Mouse (Mus musculus): ENCODE data around the gene Ccdc150. TPM values are rescaled to one million over a fixed set of nuclear protein-coding genes. Genes with fewer than 3 reads are reported as not detected.

Ccdc150 gene
- polyA plus RNA-seq (2012; ENCODE audit: insufficient read depth, low replicate concordance), result not detected in 2 replicates

GRCm38 (mm10) chr1:54250158-54250866, at the start of gene Ccdc150:
Gene Ccdc150, plus strand, starts transcription at chr1:54250683.
- no peak for TF ChIP-seq FLI1 (IDR thresholded peaks at IDR 0.05; ENCODE audit: low read length)
- TF ChIP-seq GATA1 (IDR thresholded peaks at IDR 0.05; ENCODE audit: borderline replicate concordance, low read length), result no peak
- H3K4me3 ChIP-seq (replicated peaks), result peak within 1 kb of the TSS; percentile 94
- no peaks in the 10 kb centered on the region for H3K27me3 ChIP-seq (replicated peaks)
- peaks cover 4% of the 10 kb centered on the region; the same call in 1 of the 2 replicates for H3K9me3 ChIP-seq
- H3K36me3 ChIP-seq (replicated peaks; ENCODE audit: low read length), result no peaks in the 10 kb centered on the region
- peaks cover 25% of the 10 kb centered on the region for H3K4me1 ChIP-seq

- 0 out of 2 replicates have a peak, but pooled peaks cover 2% of the 10 kb centered on the region for H3K9me3 ChIP-seq
- H3K4me3 ChIP-seq (replicated peaks), result no peak overlapping the region
- no peaks in the 10 kb centered on the region for H3K36me3 ChIP-seq (replicated peaks; ENCODE audit: low read length)
- TF ChIP-seq FLI1 (IDR thresholded peaks at IDR 0.05; ENCODE audit: low read length) (no peak), GATA1 (IDR thresholded peaks at IDR 0.05; ENCODE audit: borderline replicate concordance, low read length) (no peak)
- H3K4me1 ChIP-seq, result no peaks in the 10 kb centered on the region
- H3K27me3 ChIP-seq (replicated peaks), result no peaks in the 10 kb centered on the region
Measured at GRCm38 (mm10) chr1:54220273-54220672, 30.2 kb upstream of the Ccdc150 start.

GRCm38 (mm10) chr1:54242722-54243121, 7.8 kb upstream of the Ccdc150 start:
- H3K36me3 ChIP-seq (replicated peaks; ENCODE audit: low read length), result no peaks in the 10 kb centered on the region
- no peaks in the 10 kb centered on the region for H3K9me3 ChIP-seq
- H3K4me1 ChIP-seq, result no peaks in the 10 kb centered on the region
- TF ChIP-seq FLI1 (IDR thresholded peaks at IDR 0.05; ENCODE audit: low read length), result no peak
- no peak for TF ChIP-seq GATA1 (IDR thresholded peaks at IDR 0.05; ENCODE audit: borderline replicate concordance, low read length)
- H3K4me3 ChIP-seq (replicated peaks), result no peak overlapping the region
- H3K27me3 ChIP-seq (replicated peaks), result no peaks in the 10 kb centered on the region

GRCm38 (mm10) chr1:54275552-54275951, 25.1 kb downstream of the Ccdc150 start:
- Histone ChIP-seq H3K36me3 (replicated peaks; ENCODE audit: low read length) (no peaks in the 10 kb centered on the region), H3K9me3 (no peaks in the 10 kb centered on the region), H3K4me1 (no peaks in the 10 kb centered on the region), H3K27me3 (replicated peaks) (no peaks in the 10 kb centered on the region), H3K4me3 (replicated peaks) (no peak overlapping the region)
- TF ChIP-seq GATA1 (IDR thresholded peaks at IDR 0.05; ENCODE audit: borderline replicate concordance, low read length) (no peak), FLI1 (IDR thresholded peaks at IDR 0.05; ENCODE audit: low read length) (no peak)

- Histone ChIP-seq H3K36me3 (replicated peaks; ENCODE audit: low read length) (no peaks in the 10 kb centered on the region), H3K9me3 (no peaks in the 10 kb centered on the region), H3K27me3 (replicated peaks) (no peaks in the 10 kb centered on the region), H3K4me1 (no peaks in the 10 kb centered on the region), H3K4me3 (replicated peaks) (no peak overlapping the region)
- no peak for TF ChIP-seq FLI1 (IDR thresholded peaks at IDR 0.05; ENCODE audit: low read length)
- TF ChIP-seq GATA1 (IDR thresholded peaks at IDR 0.05; ENCODE audit: borderline replicate concordance, low read length), result no peak
Measured at GRCm38 (mm10) chr1:54279628-54280027, 29.1 kb downstream of the Ccdc150 start.

DNA sequence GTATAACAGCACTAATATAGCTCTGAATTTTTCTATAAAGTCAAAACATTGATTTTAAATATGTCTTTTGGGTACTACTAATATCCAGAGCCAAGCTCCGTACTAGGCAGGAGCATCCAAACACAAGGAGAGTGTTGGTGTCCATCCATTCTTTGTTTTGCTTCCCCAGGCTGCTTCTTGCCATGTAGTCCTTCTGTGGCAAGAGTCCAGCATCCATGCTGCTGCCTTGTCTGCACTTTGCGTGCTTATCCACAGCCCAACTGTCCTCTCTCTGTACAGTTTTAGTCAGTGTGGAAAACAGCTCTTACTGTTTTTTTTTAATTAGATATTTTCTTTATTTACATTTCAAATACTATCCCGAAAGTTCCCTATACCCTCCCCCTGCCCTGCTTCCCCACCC, 30.2 kb downstream of the Ccdc150 start:
- Histone ChIP-seq H3K9me3 (no peaks in the 10 kb centered on the region), H3K4me3 (replicated peaks) (no peak overlapping the region), H3K27me3 (replicated peaks) (no peaks in the 10 kb centered on the region), H3K36me3 (replicated peaks; ENCODE audit: low read length) (no peaks in the 10 kb centered on the region), H3K4me1 (no peaks in the 10 kb centered on the region)
- TF ChIP-seq GATA1 (IDR thresholded peaks at IDR 0.05; ENCODE audit: borderline replicate concordance, low read length) (no peak), FLI1 (IDR thresholded peaks at IDR 0.05; ENCODE audit: low read length) (no peak)

GRCm38 (mm10) chr1:54306404-54306803, 55.9 kb downstream of the Ccdc150 start:
- TF ChIP-seq GATA1 (IDR thresholded peaks at IDR 0.05; ENCODE audit: borderline replicate concordance, low read length) (no peak), FLI1 (IDR thresholded peaks at IDR 0.05; ENCODE audit: low read length) (no peak)
- Histone ChIP-seq H3K9me3 (no peaks in the 10 kb centered on the region), H3K36me3 (replicated peaks; ENCODE audit: low read length) (no peaks in the 10 kb centered on the region), H3K4me3 (replicated peaks) (no peak overlapping the region), H3K4me1 (0 out of 2 replicates have a peak, but pooled peaks cover 3% of the 10 kb centered on the region), H3K27me3 (replicated peaks) (no peaks in the 10 kb centered on the region)

- Histone ChIP-seq H3K4me1 (peaks cover 30% of the 10 kb centered on the region), H3K27me3 (replicated peaks) (no peaks in the 10 kb centered on the region), H3K36me3 (replicated peaks; ENCODE audit: low read length) (peaks cover 35% of the 10 kb centered on the region), H3K4me3 (replicated peaks) (no peak overlapping the region), H3K9me3 (peaks cover 41% of the 10 kb centered on the region)
- no peak for TF ChIP-seq FLI1 (IDR thresholded peaks at IDR 0.05; ENCODE audit: low read length)
- TF ChIP-seq GATA1 (IDR thresholded peaks at IDR 0.05; ENCODE audit: borderline replicate concordance, low read length), result no peak
Measured at GRCm38 (mm10) chr1:54326647-54327046, 76.2 kb downstream of the Ccdc150 start.

GRCm38 (mm10) chr1:54327876-54328545, 77.5 kb downstream of the Ccdc150 start:
- peaks cover 37% of the 10 kb centered on the region for H3K9me3 ChIP-seq
- TF ChIP-seq GATA1 (IDR thresholded peaks at IDR 0.05; ENCODE audit: borderline replicate concordance, low read length) (no peak), FLI1 (IDR thresholded peaks at IDR 0.05; ENCODE audit: low read length) (no peak)
- peaks cover 37% of the 10 kb centered on the region for H3K4me1 ChIP-seq
- H3K4me3 ChIP-seq (replicated peaks), result no peak overlapping the region
- peaks cover 34% of the 10 kb centered on the region for H3K36me3 ChIP-seq (replicated peaks; ENCODE audit: low read length)
- no peaks in the 10 kb centered on the region for H3K27me3 ChIP-seq (replicated peaks)

DNA sequence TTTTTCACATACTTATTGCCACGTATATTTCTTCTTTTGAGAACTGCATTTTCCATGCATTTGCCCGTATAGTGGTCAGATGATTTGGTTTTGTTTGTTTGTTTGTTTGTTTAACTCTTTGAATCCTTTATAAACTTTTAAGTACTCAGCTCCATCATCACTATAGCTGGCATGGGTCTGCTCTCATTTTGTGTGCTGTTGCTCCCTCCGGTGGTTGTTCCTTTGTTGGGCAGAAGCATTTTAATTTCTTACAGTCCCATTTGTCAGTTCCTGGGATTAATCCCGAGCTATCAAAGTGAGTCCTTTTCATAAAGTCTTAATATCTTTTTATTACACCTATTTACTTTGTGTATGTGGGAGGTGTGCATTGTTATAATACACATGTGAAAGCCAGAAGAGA, 82.5 kb downstream of the Ccdc150 start:
- peaks cover 10% of the 10 kb centered on the region for H3K36me3 ChIP-seq (replicated peaks; ENCODE audit: low read length)
- H3K9me3 ChIP-seq, result peaks cover 6% of the 10 kb centered on the region; the same call in 1 of the 2 replicates
- no peaks in the 10 kb centered on the region for H3K27me3 ChIP-seq (replicated peaks)
- peaks cover 29% of the 10 kb centered on the region for H3K4me1 ChIP-seq
- no peak overlapping the region for H3K4me3 ChIP-seq (replicated peaks)
- no peak for TF ChIP-seq FLI1 (IDR thresholded peaks at IDR 0.05; ENCODE audit: low read length)
- TF ChIP-seq GATA1 (IDR thresholded peaks at IDR 0.05; ENCODE audit: borderline replicate concordance, low read length), result no peak
